Mouse (Mus musculus) right cerebral cortex, postnatal 36 days (tissue): Measurements from ENCODE around the gene Atxn7l1.

Experiments used
- DNase-seq, 2 experiments: peaks; one replicate each; pipeline ENCODE4 v3.0.0; 2022; ENCODE audit warnings: low spot score in 2 of 2, mixed read lengths in 1 of 2

The Atxn7l1 gene

DNA sequence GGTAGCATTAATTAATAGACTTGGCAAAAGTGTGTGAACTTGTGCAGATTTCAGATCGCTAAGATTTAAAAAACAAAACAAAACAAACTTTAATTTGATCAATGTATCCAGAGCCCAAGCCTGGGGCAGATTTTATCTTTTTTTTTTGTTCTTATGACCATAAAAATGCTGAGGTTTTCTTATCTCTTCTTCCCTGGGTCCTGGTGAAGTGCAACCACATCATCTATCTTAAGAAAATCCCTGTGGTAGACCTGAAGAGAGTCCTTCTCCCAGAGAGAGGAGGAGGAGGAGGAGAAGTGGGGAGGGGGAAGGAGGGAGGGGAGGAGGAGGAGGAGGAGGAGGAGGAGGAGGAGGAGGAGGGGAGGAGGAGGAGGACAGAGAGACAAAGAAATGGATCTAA, 78.5 kb downstream of the Atxn7l1 start:
- DNase-seq = no peak

DNA sequence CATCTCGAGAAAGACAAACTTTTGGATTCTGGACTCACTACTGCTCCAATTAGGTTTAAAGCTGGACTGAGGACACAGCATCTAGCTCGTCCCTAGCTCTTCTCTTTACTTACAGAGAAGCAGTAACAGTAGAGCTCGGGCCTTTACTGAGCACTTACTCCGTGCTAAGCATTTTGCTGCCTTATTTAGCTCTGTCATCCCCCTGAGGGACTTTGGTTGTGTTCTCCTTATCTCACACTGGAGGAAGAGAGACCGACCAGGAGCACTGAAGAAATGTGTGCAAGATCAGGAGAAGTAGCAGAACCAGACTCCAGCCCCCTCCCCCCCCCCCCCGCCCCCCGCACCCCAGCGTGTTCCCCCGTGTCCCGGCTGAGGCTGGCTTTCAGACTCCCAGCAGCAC, 79.1 kb downstream of the Atxn7l1 start:
- DNase-seq = no peak

GRCm38 (mm10) chr12:33235314-33235713, 87.8 kb downstream of the Atxn7l1 start:
- DNase-seq = no peak

- DNase-seq = no peak
Observed at GRCm38 (mm10) chr12:33235771-33236323, 88.4 kb downstream of the Atxn7l1 start.

- DNase-seq = no peak
Observed at GRCm38 (mm10) chr12:33236344-33237049, 89.0 kb downstream of the Atxn7l1 start.

DNA sequence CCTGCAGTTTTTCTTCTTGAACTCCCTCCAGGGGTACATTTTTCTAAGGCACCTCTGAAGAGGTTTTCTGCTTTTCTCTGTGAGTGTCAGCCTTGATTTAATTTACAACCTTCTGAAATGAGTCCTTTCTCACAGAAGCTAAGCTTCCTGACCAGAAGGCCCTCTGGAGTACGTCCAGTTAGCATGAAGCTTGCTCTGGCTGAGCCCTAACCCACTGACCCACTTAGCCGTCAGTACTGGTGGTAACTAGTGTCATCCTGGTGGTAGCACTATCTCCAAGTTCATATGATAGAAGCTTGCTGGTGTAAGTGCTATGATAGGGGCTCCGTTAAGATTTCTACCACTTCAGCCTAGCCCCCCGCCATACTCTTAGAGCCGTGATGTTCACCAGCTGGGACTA, 89.6 kb downstream of the Atxn7l1 start:
- DNase-seq = no peak

DNA sequence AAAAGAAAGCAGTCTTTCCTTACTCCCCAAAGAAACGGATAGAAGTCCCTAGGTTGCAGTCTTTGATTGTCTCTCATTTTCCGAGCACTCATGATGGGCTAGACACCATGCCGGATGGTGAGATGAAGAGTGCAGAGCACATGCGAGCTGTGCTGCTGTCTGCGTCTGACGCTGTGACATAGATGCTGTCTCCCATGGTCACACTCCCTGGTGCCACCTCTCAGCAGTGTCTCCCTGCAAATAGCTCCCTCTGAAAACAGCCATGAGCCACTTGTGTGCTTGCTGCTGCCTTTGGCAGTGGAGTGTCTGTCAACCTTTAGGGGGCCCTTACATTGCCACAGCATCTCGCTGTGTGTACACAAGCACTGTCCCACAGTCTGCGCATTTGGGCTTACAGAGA, 95.2 kb downstream of the Atxn7l1 start:
- no peak for DNase-seq

- DNase-seq = peak in 1 of 2 experiments; percentile 49
Observed at GRCm38 (mm10) chr12:33244132-33244875, 96.8 kb downstream of the Atxn7l1 start.

DNA sequence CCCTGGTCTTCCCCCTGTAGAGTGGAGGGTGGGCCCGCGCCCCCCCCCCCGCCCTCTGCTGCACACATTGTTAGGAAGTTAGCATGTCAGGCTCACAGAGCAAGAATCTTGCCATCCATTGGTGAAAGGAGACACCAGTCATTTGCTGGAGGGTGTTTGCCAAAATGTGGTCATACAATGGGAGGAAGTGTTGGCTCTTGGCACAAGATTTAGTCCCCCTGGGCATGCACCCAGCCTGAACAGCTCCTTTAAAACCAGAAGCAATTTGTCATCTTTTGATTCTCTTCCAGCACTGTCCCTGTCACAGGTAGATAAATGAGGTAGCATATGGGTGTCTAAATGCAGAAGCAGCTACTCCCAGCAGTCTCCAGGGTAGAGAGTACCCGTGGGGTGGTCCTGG, 98.0 kb downstream of the Atxn7l1 start:
- no peak for DNase-seq

DNA sequence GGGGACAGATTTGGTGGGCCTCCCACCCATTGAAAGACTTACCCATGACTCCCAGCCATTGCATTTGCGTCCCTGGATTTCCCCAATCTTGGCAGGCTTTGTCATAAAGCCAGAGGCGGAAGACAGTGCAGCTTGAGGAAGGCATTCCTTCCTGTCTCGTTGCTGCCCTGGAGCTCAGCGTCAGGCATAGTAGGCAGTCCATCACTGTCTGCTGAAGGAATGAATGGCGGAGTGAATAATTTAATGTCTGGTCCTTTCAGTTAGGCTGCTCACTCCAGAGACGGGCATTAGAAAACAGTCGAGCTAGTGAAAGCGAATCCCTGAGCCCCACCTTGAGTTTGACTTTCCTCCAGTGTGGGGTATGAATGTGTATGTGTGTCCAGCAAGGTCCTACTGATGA, 99.4 kb downstream of the Atxn7l1 start:
- no peak for DNase-seq

DNA sequence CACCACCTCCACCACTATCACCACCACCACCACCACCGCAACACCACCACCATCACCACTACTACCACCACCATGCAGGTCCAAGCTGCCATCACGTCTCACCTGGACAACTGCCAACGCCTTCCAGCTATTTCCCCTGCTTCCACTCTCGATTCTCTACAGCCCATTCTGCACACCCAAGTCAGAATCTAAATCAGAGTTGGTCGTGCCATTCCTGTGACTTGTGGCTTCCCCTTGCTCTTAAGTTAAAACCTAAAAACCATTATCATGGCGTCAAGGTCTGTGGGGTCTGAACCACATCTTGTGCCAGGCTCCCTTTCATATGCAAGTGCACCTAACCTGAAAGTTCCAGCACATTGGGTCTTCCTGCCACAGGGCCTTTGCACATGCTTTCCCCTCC, 102.7 kb downstream of the Atxn7l1 start:
- DNase-seq = no peak

DNA sequence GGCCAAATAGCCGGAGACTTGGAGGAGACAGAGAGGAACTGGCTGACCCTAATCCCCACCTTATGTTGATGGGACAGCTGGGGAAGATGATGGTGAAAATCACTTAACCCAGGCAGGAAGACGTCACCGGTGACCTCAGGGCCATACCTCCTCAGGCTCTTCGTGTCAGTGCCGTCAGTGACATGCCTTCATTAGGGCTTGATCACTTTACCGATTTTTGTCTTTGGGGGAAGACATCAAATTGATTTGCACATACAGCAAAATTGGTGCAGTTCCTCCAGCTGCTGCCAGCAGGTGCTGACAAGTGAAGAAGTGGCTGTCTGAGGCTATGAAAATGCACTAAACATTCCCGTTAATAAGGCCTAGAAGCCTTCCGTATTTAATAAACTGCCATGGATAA, 103.9 kb downstream of the Atxn7l1 start:
- no peak for DNase-seq

- no peak for DNase-seq
Observed at GRCm38 (mm10) chr12:33252621-33253020, 105.1 kb downstream of the Atxn7l1 start.

DNA sequence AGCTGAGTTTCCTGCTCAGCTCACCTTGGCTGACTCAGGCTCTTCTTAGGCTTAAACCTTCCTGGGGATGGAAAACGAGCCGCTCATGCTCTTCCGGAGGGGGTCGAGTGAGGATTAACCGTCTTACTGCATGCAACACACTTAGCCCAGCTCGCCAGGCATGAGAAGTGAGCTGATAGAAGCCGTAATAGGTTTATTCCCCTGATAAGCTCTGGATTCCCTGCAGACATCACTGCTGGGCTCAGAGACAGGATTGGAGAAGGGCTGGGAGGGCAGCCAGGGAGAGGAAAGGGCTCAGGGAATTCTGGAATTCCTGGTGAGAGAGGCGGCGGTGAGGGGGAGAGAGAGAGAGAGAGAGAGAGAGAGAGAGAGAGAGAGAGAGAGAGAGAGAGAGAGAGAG, 105.7 kb downstream of the Atxn7l1 start:
- DNase-seq = no peak

GRCm38 (mm10) chr12:33255256-33255655, 107.8 kb downstream of the Atxn7l1 start:
- DNase-seq = no peak

DNA sequence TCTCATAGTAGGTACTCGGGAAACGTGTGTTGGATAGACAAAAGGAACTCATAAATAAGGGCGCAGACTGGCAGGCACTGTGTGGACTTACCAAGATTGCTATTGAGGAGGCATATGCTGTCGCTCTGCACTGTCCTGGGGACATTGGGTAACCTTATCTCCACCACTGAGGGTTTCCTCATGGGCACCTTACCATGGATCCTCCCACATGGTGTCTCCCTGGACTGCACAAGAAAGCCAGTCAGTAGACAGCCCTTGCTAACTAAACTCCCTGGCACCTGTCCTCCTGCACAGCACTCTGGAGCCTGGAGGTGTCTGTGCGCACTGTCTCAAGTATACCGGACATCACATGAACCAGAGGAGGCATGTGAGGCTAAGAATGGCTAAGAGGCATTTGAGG, 108.9 kb downstream of the Atxn7l1 start:
- no peak for DNase-seq

GRCm38 (mm10) chr12:33258995-33259529, 111.6 kb downstream of the Atxn7l1 start:
- DNase-seq = no peak

- no peak for DNase-seq
Observed at GRCm38 (mm10) chr12:33260575-33260974, 113.1 kb downstream of the Atxn7l1 start.

DNA sequence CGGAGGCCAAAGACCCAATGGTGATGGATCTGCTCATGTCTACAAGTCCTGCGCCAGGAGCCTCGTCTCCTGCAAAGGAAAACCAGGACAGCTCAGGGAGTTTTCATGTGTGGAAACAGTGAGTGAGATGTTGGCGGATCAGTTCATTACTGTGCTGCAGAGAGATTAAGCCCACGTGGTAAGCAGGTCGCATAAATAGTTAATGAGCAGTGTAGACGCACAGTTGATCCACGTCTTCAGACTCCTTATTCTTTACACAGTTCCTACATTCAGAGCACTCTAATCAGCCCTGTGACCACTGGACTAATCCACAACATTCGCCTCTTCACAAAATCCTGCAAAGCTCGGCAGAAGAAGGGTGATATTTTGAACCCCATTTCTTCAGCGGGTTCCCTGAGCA, 118.4 kb downstream of the Atxn7l1 start:
- no peak for DNase-seq

- no peak for DNase-seq
Observed at GRCm38 (mm10) chr12:33267965-33268364, 120.5 kb downstream of the Atxn7l1 start.

DNA sequence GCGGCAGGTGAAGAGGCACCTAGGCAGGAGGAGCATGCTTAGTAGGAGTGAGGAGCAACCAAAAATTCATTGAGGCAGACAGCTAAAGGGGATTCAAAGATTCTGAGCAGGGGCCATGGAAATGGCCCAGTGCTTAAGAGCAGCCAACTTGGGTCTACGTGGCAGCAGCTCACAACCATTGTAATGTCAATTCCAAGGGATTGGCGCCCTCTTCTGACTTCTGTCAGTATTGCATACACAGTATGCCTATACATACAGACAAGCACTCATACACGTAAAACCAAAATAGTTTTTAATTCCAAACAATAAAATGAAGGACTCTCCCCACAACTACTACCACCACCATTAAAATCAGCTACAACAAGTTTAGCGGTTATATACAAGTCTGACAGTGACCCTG, 122.2 kb downstream of the Atxn7l1 start:
- no peak for DNase-seq

DNA sequence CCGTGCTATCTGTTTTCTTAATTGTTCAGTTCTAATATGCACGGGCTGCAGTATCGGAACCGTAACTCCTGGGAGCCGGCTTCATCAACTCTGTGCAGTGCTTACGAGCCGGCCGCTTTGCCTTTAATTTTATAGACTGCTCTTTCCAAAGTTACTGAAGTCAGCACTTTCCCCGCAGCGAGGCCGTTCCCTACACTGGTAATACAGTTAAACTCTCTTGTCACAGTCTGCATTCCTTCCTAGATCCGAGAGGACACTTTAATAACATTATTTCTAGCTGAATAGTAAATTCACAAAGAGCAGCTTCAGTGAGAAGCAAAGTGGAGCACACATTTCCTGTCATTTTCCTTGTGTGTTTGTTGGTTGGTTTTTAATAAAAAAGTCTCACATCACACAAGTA, 124.4 kb downstream of the Atxn7l1 start:
- no peak for DNase-seq

GRCm38 (mm10) chr12:33272441-33272840, 124.9 kb downstream of the Atxn7l1 start:
- DNase-seq = no peak
